Mouse (Mus musculus) G1E-ER4 (cell line): Measurements from ENCODE around the gene Map4k1. TPM values are rescaled to one million over a fixed set of nuclear protein-coding genes. Genes with fewer than 3 reads are reported as not detected.

Experiments
- GATA1 ChIP-seq: IDR thresholded peaks from one replicate; pipeline ENCODE4 v1.8.0; 2012; ENCODE audit warnings: low read length, inconsistent platforms
- polyA plus RNA-seq: library from polyadenylated mRNA; stranded (reverse); fragments of >175 nt; gene quantifications from 2 replicates; pipeline ENCODE4 v1.2.3, GENCODE M21; 2012

The Map4k1 gene
- polyA plus RNA-seq, 1 experiment = 110 TPM

GRCm38 (mm10) chr7:28965346-28965840 lies 16.5 kb upstream of the Map4k1 start:
- no peak for TF ChIP-seq GATA1

GRCm38 (mm10) chr7:28966181-28966580 lies 15.7 kb upstream of the Map4k1 start:
- no peak for TF ChIP-seq GATA1

DNA sequence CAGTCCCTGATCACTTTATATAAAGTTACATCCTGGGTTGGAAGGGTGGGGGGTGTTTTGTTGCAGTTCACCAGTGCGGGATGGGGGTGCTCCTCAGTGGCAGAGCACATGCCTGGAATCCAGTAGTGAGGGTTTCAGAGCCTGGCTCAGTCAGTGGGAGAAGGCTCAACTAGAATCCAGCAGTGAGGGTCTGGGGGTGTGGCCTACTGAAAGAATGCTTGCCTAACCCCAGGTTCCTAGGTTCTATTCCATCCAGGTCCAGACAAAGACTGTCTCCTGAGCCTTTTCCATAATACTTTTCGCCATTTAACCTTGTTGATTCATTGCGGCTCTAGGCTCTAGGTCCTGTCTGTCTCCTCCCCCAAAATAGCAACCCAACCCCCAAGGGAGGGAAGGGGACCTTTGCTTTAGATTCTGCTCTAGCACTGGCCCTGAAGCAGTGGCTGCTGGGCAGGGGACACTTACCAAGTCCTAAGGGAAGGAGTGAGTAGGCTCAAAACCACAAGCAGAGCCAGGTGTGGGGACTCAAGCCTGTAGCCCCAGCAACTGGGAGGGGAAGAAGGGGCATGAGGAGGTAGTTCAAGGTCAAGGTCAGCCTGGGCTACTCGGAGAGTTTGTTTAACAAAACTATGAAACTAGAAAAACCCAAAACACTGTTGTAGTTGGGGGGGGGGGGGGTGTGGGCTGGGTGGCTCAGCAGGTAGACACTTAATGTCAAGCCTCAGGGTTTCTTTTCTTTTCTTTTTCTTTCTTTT lies 14.9 kb upstream of the Map4k1 start:
- no peak for TF ChIP-seq GATA1

GRCm38 (mm10) chr7:28969271-28969670 lies 12.6 kb upstream of the Map4k1 start:
- no peak for TF ChIP-seq GATA1

GRCm38 (mm10) chr7:28969672-28970394 lies 12.0 kb upstream of the Map4k1 start:
- no peak for TF ChIP-seq GATA1

DNA sequence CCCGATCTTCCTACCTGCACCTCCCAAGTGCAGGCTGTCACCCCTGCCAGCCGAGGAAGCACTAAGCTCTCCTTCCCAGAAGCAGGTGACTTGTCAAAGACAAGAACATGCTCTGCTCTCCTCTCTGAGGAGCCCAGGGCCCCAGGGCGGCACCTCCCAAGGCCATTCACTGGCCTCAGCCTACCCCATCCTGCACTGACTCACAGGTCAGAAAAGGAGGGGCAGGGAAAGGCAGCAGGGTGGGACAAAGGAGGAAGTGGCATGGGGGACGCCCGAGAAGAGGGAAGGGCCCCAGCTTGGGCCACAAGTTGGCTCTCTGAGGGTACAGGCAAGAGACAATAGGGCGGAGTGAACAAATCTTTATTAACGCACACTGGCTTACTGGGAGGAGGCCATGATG lies 10.8 kb upstream of the Map4k1 start:
- TF ChIP-seq GATA1 = no peak

DNA sequence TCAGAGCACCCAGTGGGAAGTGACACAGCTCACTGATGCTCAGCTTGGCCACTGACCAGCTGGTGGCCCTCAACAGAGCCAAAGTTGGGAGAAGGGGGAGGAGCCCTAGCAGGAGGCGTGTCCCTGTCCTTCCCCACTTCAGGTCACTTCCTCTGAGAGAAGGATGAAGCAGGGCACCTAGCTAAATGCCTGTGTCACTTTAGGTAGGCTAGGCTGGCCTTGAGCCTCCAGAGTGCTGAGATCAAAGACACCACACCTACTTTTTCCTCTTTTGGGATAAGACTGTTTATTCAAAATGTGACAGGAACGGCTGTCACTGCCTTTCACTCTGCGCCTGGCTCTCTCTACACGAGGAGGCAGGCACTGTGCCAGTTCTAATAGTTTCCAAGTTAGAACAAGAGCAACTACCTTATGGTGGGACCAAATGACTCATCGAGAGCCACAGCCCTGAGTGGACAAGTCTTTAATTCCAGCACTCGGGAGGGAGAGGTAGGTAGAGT lies 10.0 kb upstream of the Map4k1 start:
- TF ChIP-seq GATA1 = no peak

DNA sequence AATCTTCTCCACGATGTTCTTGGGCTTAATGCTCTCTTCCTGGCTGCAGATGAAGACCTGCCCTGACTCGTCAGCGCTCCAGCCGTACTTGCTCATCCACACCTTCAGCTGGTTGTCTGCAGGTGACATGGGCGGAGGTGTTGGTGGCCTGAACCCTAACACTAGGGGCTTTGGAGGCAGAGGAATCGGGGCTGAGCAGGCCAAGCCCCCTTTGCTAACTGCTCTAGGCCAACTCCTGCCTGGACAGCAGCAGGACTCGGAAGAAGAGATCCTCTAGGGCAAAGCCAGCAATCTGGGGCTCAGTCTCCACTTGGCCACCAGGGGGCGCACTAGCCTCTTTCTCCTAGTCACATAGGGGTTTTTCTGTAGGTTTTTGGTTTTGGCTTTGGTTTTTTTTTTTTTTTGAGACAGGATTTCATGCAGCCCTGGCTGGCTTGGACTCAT lies 9.3 kb upstream of the Map4k1 start:
- TF ChIP-seq GATA1 = no peak

GRCm38 (mm10) chr7:28973025-28973424 lies 8.8 kb upstream of the Map4k1 start:
- TF ChIP-seq GATA1 = no peak

DNA sequence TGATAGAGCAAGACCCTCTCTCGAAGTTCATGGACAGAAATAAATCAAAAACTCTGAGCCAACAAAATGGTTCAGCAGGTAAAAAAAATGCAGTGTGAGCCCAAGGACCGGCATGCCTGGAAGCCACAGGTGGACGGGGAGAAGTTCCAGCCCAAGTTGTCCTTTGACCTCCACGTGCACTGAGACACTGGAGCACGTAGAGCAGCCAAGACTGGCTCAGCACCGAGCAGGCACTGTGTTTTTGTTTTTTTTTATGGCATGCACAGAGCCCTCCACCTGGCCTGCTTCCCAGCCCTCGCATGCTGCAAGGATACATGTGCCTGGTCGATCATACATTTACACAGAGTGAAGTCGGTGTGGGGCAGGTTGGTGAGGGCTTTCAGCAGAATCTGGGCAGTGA lies 4.3 kb upstream of the Map4k1 start:
- no peak for TF ChIP-seq GATA1

- no peak for TF ChIP-seq GATA1
These were observed 594 bp downstream of the Map4k1 start for GRCm38 (mm10) chr7:28982274-28983013.

GRCm38 (mm10) chr7:28983141-28983564 lies 1.3 kb downstream of the Map4k1 start:
- TF ChIP-seq GATA1 = no peak

DNA sequence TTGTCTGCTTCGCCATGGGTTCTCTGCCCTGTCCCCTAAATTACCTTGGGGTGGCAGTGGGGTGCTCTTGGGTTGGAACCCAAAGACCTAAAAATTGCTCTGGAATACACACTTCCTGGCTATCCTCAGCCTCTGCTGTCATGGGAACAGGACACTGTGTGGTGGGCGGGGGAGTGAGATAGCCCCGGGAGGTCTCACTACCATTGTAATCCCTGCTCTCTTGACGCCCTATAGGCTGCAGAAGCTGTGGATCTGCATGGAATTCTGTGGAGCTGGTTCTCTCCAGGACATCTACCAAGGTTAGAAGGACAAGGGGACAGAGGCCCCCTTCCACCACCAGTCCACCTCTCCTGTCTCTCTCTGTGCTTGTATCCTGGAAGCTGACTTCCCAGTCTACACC lies 2.0 kb downstream of the Map4k1 start:
- TF ChIP-seq GATA1 = no peak

DNA sequence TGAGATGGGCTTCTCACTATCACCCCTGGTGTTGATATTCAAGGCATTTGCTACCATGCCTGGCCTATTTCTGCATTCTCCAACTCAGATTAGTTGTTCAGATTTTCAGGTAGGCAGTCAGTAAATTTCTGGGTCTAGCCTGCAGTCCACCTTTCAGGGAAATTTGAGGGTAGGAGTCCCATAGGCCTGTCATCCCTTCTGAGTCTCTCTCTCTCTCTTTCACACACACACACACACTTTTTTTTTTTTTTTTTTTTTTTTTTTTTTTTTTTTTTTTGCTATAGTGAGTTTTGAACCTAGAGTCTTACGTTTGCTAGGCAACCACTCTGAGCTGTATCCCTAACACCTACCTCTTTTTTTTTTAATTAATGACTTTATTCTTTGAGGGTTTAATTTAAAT lies 2.6 kb downstream of the Map4k1 start:
- TF ChIP-seq GATA1 = no peak

DNA sequence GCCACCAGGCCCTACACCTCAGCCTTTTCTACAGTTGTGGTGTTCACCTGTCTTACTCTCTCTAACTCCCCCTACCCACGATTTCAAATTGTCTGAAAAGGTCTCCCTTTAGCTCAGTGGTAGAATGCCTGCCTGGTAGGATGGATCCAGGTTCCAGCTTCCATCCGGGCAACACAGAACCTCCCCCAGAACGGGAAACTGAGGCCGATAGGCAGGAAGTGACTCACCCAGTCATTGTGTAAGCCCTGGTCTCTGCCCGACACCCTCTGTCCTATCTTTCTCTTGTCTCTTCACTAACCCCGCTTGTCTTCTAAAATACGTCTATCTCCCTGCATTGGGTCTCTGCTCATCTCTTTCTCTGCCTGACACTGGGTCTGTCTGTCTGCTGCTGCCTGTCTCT lies 3.4 kb downstream of the Map4k1 start:
- TF ChIP-seq GATA1 = no peak

DNA sequence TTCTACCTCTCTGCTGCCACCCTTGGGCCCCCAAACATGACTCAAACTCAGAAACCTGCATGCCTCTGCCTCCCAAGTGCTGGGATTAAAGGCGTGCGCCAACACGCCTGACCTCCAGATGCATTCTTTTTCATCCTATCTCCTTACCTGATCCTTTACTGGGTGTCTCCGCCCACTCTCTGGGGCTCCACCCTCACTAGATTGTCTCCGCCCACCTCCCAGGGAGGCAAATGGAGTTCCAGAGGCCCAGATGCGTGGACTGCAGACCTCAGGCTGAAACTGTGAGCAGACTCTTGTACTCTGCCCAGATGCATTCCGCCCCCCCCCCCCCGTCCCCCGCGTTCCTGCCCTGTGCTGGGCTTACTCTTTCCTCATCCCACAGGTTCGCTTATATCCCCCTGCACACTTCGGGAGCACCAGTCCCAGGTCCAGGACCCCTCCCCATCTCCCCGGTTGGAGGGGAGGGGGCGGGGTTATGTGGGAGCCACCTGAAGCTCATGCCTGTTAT lies 9.0 kb downstream of the Map4k1 start:
- TF ChIP-seq GATA1 = no peak
